Mouse (Mus musculus): ENCODE results near the gene Shisa3.

GRCm38 (mm10) chr5:67646756-67647529, 39.3 kb downstream of the Shisa3 start:
- no peak for TF ChIP-seq TAL1 (IDR thresholded peaks at IDR 0.05; ENCODE audit: low read length)
- TF ChIP-seq GATA1 (IDR thresholded peaks at IDR 0.05; ENCODE audit: low read length): no peak
